Comparison of ENCODE assay signal across 8 mouse cellular contexts in the genomic region with DNA sequence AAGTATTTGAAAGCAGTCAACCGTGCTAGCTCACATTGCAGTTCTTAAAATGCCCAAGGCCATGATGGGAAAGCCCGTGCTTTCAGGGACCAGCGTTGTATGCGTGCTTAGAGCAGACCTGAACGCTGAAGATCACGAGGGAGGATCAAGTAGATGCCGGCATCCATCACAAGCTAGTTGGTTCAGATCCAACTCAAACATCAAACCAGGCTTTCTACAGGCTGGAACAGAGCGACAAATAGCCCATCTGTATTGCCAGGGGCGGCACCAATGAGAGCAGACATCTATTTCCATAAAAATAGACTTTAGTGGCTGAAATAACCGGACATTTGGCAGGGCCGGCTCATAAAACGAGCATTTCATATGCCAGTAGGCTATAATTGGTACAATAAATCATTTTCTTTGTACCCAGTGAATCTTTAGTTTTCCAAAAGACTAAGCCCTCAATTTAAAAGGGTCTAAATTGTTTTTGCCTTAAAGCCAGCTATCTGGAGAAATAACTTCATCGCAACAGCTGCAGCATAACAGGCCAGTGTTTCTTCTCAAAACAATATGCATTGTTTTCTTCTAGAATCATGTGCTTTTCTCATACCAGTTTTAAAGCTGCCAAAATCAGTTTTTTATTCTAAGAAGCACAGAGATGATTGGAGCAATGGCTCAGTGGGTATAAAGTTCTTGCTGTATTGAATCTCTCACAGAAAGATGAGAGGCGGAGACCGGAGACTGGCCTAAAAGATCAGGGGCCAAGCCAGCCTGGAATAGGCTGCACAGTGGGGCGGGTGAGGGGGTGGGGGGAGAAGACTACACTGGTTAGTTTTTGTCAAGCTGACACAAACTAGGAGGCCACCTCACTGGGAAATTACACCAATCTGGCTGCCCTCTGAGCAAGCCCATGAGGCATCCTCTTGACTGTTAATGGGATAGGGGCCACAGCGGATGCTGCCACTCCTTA. TPM values are rescaled to one million over a fixed set of nuclear protein-coding genes. Genes with fewer than 3 reads are reported as not detected.
DNase-seq lines count a peak whose midpoint lies in the region; ATAC-seq and TF ChIP-seq lines count a peak whose summit lies in the region.

No protein-coding gene starts in this region.

- no peak for TF ChIP-seq EP300 in heart, postnatal 0 days (IDR thresholded peaks at IDR 0.05; ENCODE audit: low read depth)

- no peak; the same call in 1 of the 2 replicates for ATAC-seq in kidney, postnatal 0 days (replicated peaks; ENCODE audit: low FRiP score, low read depth)
- no peak for ATAC-seq in heart, postnatal 0 days (ENCODE audit: insufficient read depth, low read depth)
- peak; percentile 41; the same call in 1 of the 2 replicates for ATAC-seq in limb, embryonic 13.5 days (ENCODE audit: low FRiP score, low read depth)
- ATAC-seq in erythroid progenitor cell, adult 5-6 weeks (replicated peaks; ENCODE audit: low FRiP score, poor library complexity, severe bottlenecking): no peak

- H3K4me1 ChIP-seq in kidney, postnatal 0 days (replicated peaks; ENCODE audit: insufficient read depth, low read length): no peaks in the 10 kb centered on the region
- H3K4me1 ChIP-seq in cortical plate, adult 2 months (ENCODE audit: control insufficient read depth, insufficient read depth, low read length): no peaks in the 10 kb centered on the region
- H3K4me1 ChIP-seq in heart, postnatal 0 days (ENCODE audit: control insufficient read depth, insufficient read depth): no peaks in the 10 kb centered on the region
- H3K4me1 ChIP-seq in limb, embryonic 13.5 days: peaks cover 9% of the 10 kb centered on the region
- peaks cover 2% of the 10 kb centered on the region; the same call in 1 of the 2 replicates for H3K4me1 ChIP-seq in olfactory bulb, adult 2 months (ENCODE audit: control insufficient read depth, insufficient read depth, low read length)

- H3K36me3 ChIP-seq in kidney, postnatal 0 days (ENCODE audit: insufficient read depth, low read length): no peaks in the 10 kb centered on the region
- no peaks in the 10 kb centered on the region for H3K36me3 ChIP-seq in heart, postnatal 0 days (replicated peaks; ENCODE audit: control insufficient read depth, insufficient read depth, low read length)
- no peaks in the 10 kb centered on the region for H3K36me3 ChIP-seq in limb, embryonic 13.5 days

- no peaks in the 10 kb centered on the region for H3K27me3 ChIP-seq in kidney, postnatal 0 days (ENCODE audit: insufficient read depth, low read length)
- no peaks in the 10 kb centered on the region for H3K27me3 ChIP-seq in heart, postnatal 0 days (ENCODE audit: control insufficient read depth, insufficient read depth, low read length)
- H3K27me3 ChIP-seq in limb, embryonic 13.5 days: no peaks in the 10 kb centered on the region

- DNase-seq in kidney, postnatal 0 days (ENCODE audit: low spot score): peak; percentile 58
- DNase-seq in kidney, postnatal 10 days: no peak
- no peak for DNase-seq in heart, postnatal 0 days (ENCODE audit: low spot score)
- DNase-seq in thymus, postnatal 25 days: no peak

- TF ChIP-seq CTCF in kidney, postnatal 0 days (IDR thresholded peaks at IDR 0.05; ENCODE audit: low read depth): no peak
- no peak for TF ChIP-seq CTCF in cortical plate, adult 2 months (IDR thresholded peaks at IDR 0.05; ENCODE audit: extremely low read depth, insufficient read depth, low read length)
- no peak for TF ChIP-seq CTCF in heart, postnatal 0 days (IDR thresholded peaks at IDR 0.05; ENCODE audit: low read depth)
- no peak for TF ChIP-seq CTCF in olfactory bulb, adult 2 months (IDR thresholded peaks at IDR 0.05; ENCODE audit: insufficient read depth, low read depth, low read length)

- peak overlapping the region; percentile 13; the same call in 1 of the 2 replicates for H3K4me3 ChIP-seq in kidney, postnatal 0 days (replicated peaks; ENCODE audit: low read depth, low read length)
- H3K4me3 ChIP-seq in cortical plate, adult 2 months (ENCODE audit: insufficient read depth, low read length): peak overlapping the region; percentile 27
- peak overlapping the region; percentile 43 for H3K4me3 ChIP-seq in heart, postnatal 0 days (ENCODE audit: low read depth, low read length)
- H3K4me3 ChIP-seq in limb, embryonic 13.5 days: peak overlapping the region; percentile 30
- H3K4me3 ChIP-seq in olfactory bulb, adult 2 months (ENCODE audit: insufficient read depth, low read depth, low read length): peak overlapping the region; percentile 33

- 32% methylated on average over 17 of the region's 17 CpGs for WGBS in kidney, postnatal 0 days
- WGBS in heart, postnatal 0 days: 55% methylated on average over 17 of the region's 17 CpGs
- WGBS in limb, embryonic 13.5 days: 45% methylated on average over 17 of the region's 17 CpGs
- 27% methylated on average over 17 of the region's 17 CpGs for WGBS in olfactory bulb, adult 2 months

- no peaks in the 10 kb centered on the region for H3K9me3 ChIP-seq in kidney, postnatal 0 days (replicated peaks; ENCODE audit: low read length)
- no peaks in the 10 kb centered on the region for H3K9me3 ChIP-seq in heart, postnatal 0 days (replicated peaks; ENCODE audit: control insufficient read depth, low read length)
- H3K9me3 ChIP-seq in limb, embryonic 13.5 days: no peaks in the 10 kb centered on the region

- no peak overlapping the region for H3K9ac ChIP-seq in kidney, postnatal 0 days (ENCODE audit: low read depth, low read length)
- H3K9ac ChIP-seq in heart, postnatal 0 days (replicated peaks; ENCODE audit: low read depth, low read length): no peak overlapping the region
- peak overlapping the region; percentile 13; the same call in 1 of the 2 replicates for H3K9ac ChIP-seq in limb, embryonic 13.5 days

- peak overlapping the region; percentile 41 for H3K4me2 ChIP-seq in kidney, postnatal 0 days (ENCODE audit: low read length)
- H3K4me2 ChIP-seq in heart, postnatal 0 days (ENCODE audit: low read depth, low read length): peak overlapping the region; percentile 56
- H3K4me2 ChIP-seq in limb, embryonic 13.5 days (replicated peaks): peak overlapping the region; percentile 61

- H3K27ac ChIP-seq in kidney, postnatal 0 days: no peak overlapping the region
- H3K27ac ChIP-seq in cortical plate, adult 2 months (ENCODE audit: insufficient read depth, low read length): peak overlapping the region; percentile 43; the same call in 1 of the 2 replicates
- H3K27ac ChIP-seq in heart, postnatal 0 days (ENCODE audit: low read depth): no peak overlapping the region
- no peak overlapping the region for H3K27ac ChIP-seq in limb, embryonic 13.5 days
- H3K27ac ChIP-seq in olfactory bulb, adult 2 months (ENCODE audit: insufficient read depth, low read depth, low read length): no peak overlapping the region

- no peak for TF ChIP-seq POLR2A in cortical plate, adult 2 months (IDR thresholded peaks at IDR 0.05; ENCODE audit: extremely low read depth, insufficient read depth, low read length)
- TF ChIP-seq POLR2A in olfactory bulb, adult 2 months (IDR thresholded peaks at IDR 0.05; ENCODE audit: insufficient read depth, low read depth, low read length): no peak

RNA-seq across cellular contexts. Expression of gene Lrrc8b, which starts 14.9 kb away (rescaled TPM):
- polyA plus RNA-seq in kidney, postnatal 0 days (2015; fragmentation: Nextera tagmentation; extraction: Ambion mirVana): 7.0 and 7.2 TPM in 2 replicates
- 57.0 and 58.2 TPM in 2 replicates for polyA plus RNA-seq in cortical plate, adult 2 months (2012; rRNA removed)
- total RNA-seq in heart, postnatal 0 days (2014; rRNA removed; ENCODE audit: low replicate concordance): 4.8 and 8.0 TPM in 2 replicates
- 2.2 and 2.6 TPM in 2 replicates for polyA plus RNA-seq in heart, postnatal 0 days (2015; fragmentation: Nextera tagmentation; extraction: Ambion mirVana)
- polyA plus RNA-seq in limb, embryonic 13.5 days (2015; fragmentation: Nextera tagmentation; extraction: Ambion mirVana): 3.1 and 3.2 TPM in 2 replicates
- polyA plus RNA-seq in olfactory bulb, adult 2 months (2012; ENCODE audit: insufficient read depth, insufficient read length, low replicate concordance, missing spikeins): not detected in 2 replicates
- 6.5 and 6.7 TPM in 2 replicates for total RNA-seq in erythroid progenitor cell, adult 5-6 weeks (2015; ENCODE audit: low replicate concordance)
- total RNA-seq in erythroid progenitor cell, adult 5-6 weeks (2017; ENCODE audit: low replicate concordance): 2.6 and 5.0 TPM in 2 replicates
